Mouse (Mus musculus): ENCODE data around the gene Igfbp6. TPM values are rescaled to one million over a fixed set of nuclear protein-coding genes. Genes with fewer than 3 reads are reported as not detected.

Gene Igfbp6
- polyA plus RNA-seq, 1 experiment: 25.5 TPM

DNA sequence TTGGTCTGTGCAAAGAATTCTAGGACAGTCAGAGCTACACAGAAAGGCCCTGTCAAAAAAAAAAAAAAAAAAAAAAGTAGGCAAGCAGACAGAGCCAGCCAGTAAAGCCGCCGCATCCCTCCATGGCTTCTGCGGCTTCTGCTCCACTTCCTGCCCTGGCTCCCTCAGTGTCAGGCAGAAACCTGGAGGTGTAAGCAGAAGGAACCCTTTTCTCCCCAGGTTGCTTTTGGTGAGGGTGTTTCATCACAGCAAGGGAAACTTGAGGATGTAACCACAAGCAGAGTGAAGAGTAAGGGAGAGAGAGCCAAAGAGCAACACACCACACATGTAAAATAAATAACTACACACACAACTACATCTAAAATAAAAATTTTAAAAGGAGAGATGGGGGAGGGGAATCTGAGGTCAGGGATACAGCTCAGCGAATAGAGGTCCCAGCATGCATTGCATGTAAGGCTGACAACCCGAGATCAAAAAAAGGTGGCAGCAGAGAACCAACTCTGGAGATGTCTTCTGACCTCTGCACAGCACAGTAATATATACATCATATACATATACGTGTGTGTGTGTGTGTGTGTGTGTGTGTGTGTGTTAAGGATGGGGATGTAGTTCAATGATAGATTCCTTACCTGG, 21.4 kb downstream of the Igfbp6 start:
- TF ChIP-seq POLR2A (IDR thresholded peaks at IDR 0.05; ENCODE audit: control insufficient read depth, low read depth, low read length): no peak
- no peak for TF ChIP-seq CTCF (IDR thresholded peaks at IDR 0.05; ENCODE audit: control insufficient read depth, insufficient read depth, insufficient replicate concordance, low read depth, low read length)

DNA sequence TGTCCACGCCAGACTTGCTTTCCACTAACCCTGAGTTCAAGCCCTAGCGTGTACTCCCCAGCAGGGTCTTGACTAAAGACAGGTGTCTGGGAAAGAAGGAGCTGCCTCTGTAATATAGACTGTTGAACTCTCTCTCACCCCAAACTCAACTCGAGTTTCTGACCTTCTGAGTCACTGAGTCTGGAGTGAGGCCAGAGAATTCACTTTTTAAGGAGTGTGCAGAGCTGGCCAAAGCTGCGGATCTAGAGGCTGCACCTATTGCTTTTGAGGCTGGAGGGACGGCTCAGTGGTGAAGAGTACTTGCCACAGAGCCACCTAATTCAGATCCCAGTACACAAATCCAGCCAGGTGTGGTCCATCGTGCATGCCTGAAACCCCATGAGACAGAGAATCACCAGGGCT, 23.5 kb downstream of the Igfbp6 start:
- Histone ChIP-seq H3K27ac (ENCODE audit: control insufficient read depth, insufficient read depth, low read depth, low read length) (no peak overlapping the region; the same call in 1 of the 2 replicates), H3K4me3 (ENCODE audit: control insufficient read depth, low read depth, low read length) (no peak overlapping the region)

More for the DNA sequence above, 21.4 kb downstream of the Igfbp6 start:
- Histone ChIP-seq H3K27me3 (ENCODE audit: control insufficient read depth, insufficient read depth, low read length) (no peaks in the 10 kb centered on the region), H3K27ac (ENCODE audit: control insufficient read depth, insufficient read depth, low read depth, low read length) (no peak overlapping the region), H3K36me3 (ENCODE audit: control insufficient read depth, insufficient read depth, low read length) (no peaks in the 10 kb centered on the region), H3K4me3 (ENCODE audit: control insufficient read depth, low read depth, low read length) (no peak overlapping the region), H3K4me1 (ENCODE audit: control insufficient read depth, insufficient read depth, low read length) (no peaks in the 10 kb centered on the region; the same call in 1 of the 2 replicates)

DNA sequence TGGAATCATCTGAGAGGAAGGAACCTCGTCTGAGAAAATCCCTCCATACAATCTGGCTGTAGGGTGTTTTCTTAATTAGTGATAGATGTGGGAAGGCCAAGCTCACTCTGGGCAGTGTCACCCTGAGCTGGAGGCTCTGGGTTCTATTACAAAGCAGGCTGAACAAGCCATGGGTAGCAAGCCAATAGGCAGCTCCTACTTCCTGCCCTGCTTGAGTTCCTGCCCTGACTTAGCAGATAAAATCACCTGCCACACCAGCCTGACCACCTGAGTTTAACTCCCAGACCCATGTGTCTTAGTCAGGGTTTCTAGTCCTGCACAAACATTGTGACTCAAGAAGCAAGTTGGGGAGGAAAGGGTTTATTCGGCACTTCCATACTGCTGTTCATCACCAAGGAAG, 24.9 kb downstream of the Igfbp6 start:
- no peaks in the 10 kb centered on the region for H3K36me3 ChIP-seq (ENCODE audit: control insufficient read depth, insufficient read depth, low read length)
- no peaks in the 10 kb centered on the region for H3K27me3 ChIP-seq (ENCODE audit: control insufficient read depth, insufficient read depth, low read length)
- H3K27ac ChIP-seq (ENCODE audit: control insufficient read depth, insufficient read depth, low read depth, low read length): no peak overlapping the region
- no peak overlapping the region for H3K4me3 ChIP-seq (ENCODE audit: control insufficient read depth, low read depth, low read length)
- TF ChIP-seq CTCF (IDR thresholded peaks at IDR 0.05; ENCODE audit: control insufficient read depth, insufficient read depth, insufficient replicate concordance, low read depth, low read length): no peak
- TF ChIP-seq POLR2A (IDR thresholded peaks at IDR 0.05; ENCODE audit: control insufficient read depth, low read depth, low read length): no peak
- no peaks in the 10 kb centered on the region for H3K4me1 ChIP-seq (ENCODE audit: control insufficient read depth, insufficient read depth, low read length)

More for the DNA sequence above, 23.5 kb downstream of the Igfbp6 start:
- H3K36me3 ChIP-seq (ENCODE audit: control insufficient read depth, insufficient read depth, low read length): no peaks in the 10 kb centered on the region
- H3K27me3 ChIP-seq (ENCODE audit: control insufficient read depth, insufficient read depth, low read length): no peaks in the 10 kb centered on the region
- no peak for TF ChIP-seq CTCF (IDR thresholded peaks at IDR 0.05; ENCODE audit: control insufficient read depth, insufficient read depth, insufficient replicate concordance, low read depth, low read length)
- TF ChIP-seq POLR2A (IDR thresholded peaks at IDR 0.05; ENCODE audit: control insufficient read depth, low read depth, low read length): no peak
- no peaks in the 10 kb centered on the region for H3K4me1 ChIP-seq (ENCODE audit: control insufficient read depth, insufficient read depth, low read length)

DNA sequence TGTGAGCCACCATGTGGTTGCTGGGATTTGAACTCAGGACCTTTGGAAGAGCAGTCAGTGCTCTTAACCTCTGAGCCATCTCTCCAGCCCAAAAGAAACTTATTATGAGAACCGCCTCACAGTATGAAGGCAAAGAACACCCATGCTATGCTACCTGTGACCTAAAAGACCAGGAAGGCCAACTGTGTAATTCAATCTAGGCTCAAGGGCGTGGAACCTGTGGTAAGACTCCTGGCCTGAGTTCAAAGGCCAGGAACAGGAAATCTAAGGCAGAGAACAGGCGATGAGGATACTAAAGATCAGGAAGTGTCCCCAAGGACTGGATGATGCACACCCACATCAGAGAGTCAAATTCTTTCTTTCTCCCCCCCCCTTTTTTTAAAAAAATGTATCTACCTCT, 29.4 kb downstream of the Igfbp6 start:
- Histone ChIP-seq H3K27me3 (ENCODE audit: control insufficient read depth, insufficient read depth, low read length) (no peaks in the 10 kb centered on the region), H3K4me1 (ENCODE audit: control insufficient read depth, insufficient read depth, low read length) (no peaks in the 10 kb centered on the region), H3K4me3 (ENCODE audit: control insufficient read depth, low read depth, low read length) (no peak overlapping the region), H3K27ac (ENCODE audit: control insufficient read depth, insufficient read depth, low read depth, low read length) (no peak overlapping the region), H3K36me3 (ENCODE audit: control insufficient read depth, insufficient read depth, low read length) (no peaks in the 10 kb centered on the region)
- TF ChIP-seq CTCF (IDR thresholded peaks at IDR 0.05; ENCODE audit: control insufficient read depth, insufficient read depth, insufficient replicate concordance, low read depth, low read length): no peak
- TF ChIP-seq POLR2A (IDR thresholded peaks at IDR 0.05; ENCODE audit: control insufficient read depth, low read depth, low read length): no peak

DNA sequence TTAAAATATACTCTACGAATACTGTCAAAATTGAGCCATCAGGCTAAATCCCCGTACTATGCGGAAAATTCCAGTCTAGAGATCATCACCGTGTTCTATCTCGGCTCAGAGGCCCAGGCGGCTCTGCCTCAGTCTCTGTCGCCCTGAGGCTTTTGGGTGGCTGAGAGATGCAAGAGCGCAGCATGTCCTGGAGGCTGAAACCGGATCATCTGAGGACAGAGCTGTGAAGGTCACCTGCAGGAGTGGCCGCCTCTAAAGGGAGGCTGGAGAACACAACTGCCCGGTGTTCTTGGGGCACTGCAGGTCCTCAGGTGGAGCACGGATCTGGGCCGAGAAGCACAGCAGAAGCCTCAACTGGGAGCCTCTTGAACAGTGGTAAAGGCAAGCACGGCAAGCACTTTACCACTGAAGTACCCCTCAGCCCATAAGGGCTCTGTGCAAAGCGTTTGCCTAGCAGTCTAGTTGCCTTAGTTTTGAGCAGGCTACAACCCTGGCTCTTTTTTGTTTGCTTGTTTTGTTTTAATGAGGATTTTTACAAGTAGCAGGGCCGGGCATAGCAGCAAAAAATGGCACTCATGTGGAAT, 31.7 kb downstream of the Igfbp6 start:
- Histone ChIP-seq H3K27me3 (ENCODE audit: control insufficient read depth, insufficient read depth, low read length) (no peaks in the 10 kb centered on the region), H3K27ac (ENCODE audit: control insufficient read depth, insufficient read depth, low read depth, low read length) (no peak overlapping the region), H3K36me3 (ENCODE audit: control insufficient read depth, insufficient read depth, low read length) (no peaks in the 10 kb centered on the region), H3K4me3 (ENCODE audit: control insufficient read depth, low read depth, low read length) (no peak overlapping the region), H3K4me1 (ENCODE audit: control insufficient read depth, insufficient read depth, low read length) (no peaks in the 10 kb centered on the region)
- TF ChIP-seq POLR2A (IDR thresholded peaks at IDR 0.05; ENCODE audit: control insufficient read depth, low read depth, low read length): no peak

- TF ChIP-seq CTCF (IDR thresholded peaks at IDR 0.05; ENCODE audit: control insufficient read depth, insufficient read depth, insufficient replicate concordance, low read depth, low read length) (no peak), POLR2A (IDR thresholded peaks at IDR 0.05; ENCODE audit: control insufficient read depth, low read depth, low read length) (no peak)
- Histone ChIP-seq H3K27ac (ENCODE audit: control insufficient read depth, insufficient read depth, low read depth, low read length) (no peak overlapping the region), H3K4me3 (ENCODE audit: control insufficient read depth, low read depth, low read length) (no peak overlapping the region), H3K4me1 (ENCODE audit: control insufficient read depth, insufficient read depth, low read length) (no peaks in the 10 kb centered on the region), H3K27me3 (ENCODE audit: control insufficient read depth, insufficient read depth, low read length) (no peaks in the 10 kb centered on the region), H3K36me3 (ENCODE audit: control insufficient read depth, insufficient read depth, low read length) (no peaks in the 10 kb centered on the region)
These were observed 32.6 kb downstream of the Igfbp6 start for GRCm38 (mm10) chr15:102176571-102177316.

- Histone ChIP-seq H3K36me3 (ENCODE audit: control insufficient read depth, insufficient read depth, low read length) (no peaks in the 10 kb centered on the region), H3K27ac (ENCODE audit: control insufficient read depth, insufficient read depth, low read depth, low read length) (no peak overlapping the region), H3K4me1 (ENCODE audit: control insufficient read depth, insufficient read depth, low read length) (no peaks in the 10 kb centered on the region), H3K4me3 (ENCODE audit: control insufficient read depth, low read depth, low read length) (no peak overlapping the region), H3K27me3 (ENCODE audit: control insufficient read depth, insufficient read depth, low read length) (no peaks in the 10 kb centered on the region)
- TF ChIP-seq POLR2A (IDR thresholded peaks at IDR 0.05; ENCODE audit: control insufficient read depth, low read depth, low read length) (no peak), CTCF (IDR thresholded peaks at IDR 0.05; ENCODE audit: control insufficient read depth, insufficient read depth, insufficient replicate concordance, low read depth, low read length) (no peak)
These were observed 33.3 kb downstream of the Igfbp6 start for GRCm38 (mm10) chr15:102177417-102177816.
